Mouse (Mus musculus) testis, adult 2 months (tissue): ENCODE data around the gene Uggt1.

Experiments
- CTCF ChIP-seq: fragments of 200-500 bp; IDR thresholded peaks from 2 replicates; pipeline ENCODE4 v1.5.1; 2012; ENCODE audit warnings: low read depth, mild to moderate bottlenecking, inconsistent platforms, low read length, moderate library complexity; ENCODE audit not compliant: control insufficient read depth, insufficient read depth, insufficient replicate concordance
- POLR2A ChIP-seq: fragments of 200-500 bp; IDR thresholded peaks from 2 replicates; pipeline ENCODE4 v1.6.1; 2012; ENCODE audit warnings: low read depth, mild to moderate bottlenecking, inconsistent platforms, low read length, moderate library complexity; ENCODE audit not compliant: control insufficient read depth

GRCm38 (mm10) chr1:36273288-36273687 is 28.8 kb upstream of the Uggt1 start:
- TF ChIP-seq CTCF (no peak), POLR2A (no peak)
